Mouse (Mus musculus): Measurements from ENCODE around the gene Gnaq. TPM values are rescaled to one million over a fixed set of nuclear protein-coding genes. Genes with fewer than 3 reads are reported as not detected.

Gene Gnaq
- total RNA-seq, 1 experiment from 2014 or later: 57.7 TPM

DNA sequence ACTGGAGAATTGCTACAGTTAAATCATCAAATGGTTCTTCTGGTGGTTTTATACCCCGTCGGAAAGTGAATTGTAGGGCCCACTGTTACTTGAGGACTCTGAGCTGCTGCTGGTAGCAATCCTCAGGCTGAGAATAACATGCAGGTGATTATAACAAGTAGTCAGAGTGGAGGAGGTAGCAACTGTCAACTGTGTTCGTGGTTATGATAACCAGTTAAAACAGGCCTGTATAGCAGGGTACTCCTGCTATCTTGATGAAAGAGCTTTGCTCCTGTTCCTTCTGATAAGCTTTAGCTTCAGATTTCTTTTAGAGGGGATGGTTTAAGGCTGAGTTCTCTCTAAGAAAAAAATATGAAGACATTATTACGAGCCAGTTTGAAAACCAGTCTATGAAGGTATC, 182.9 kb downstream of the Gnaq start:
- no peak for DNase-seq

DNA sequence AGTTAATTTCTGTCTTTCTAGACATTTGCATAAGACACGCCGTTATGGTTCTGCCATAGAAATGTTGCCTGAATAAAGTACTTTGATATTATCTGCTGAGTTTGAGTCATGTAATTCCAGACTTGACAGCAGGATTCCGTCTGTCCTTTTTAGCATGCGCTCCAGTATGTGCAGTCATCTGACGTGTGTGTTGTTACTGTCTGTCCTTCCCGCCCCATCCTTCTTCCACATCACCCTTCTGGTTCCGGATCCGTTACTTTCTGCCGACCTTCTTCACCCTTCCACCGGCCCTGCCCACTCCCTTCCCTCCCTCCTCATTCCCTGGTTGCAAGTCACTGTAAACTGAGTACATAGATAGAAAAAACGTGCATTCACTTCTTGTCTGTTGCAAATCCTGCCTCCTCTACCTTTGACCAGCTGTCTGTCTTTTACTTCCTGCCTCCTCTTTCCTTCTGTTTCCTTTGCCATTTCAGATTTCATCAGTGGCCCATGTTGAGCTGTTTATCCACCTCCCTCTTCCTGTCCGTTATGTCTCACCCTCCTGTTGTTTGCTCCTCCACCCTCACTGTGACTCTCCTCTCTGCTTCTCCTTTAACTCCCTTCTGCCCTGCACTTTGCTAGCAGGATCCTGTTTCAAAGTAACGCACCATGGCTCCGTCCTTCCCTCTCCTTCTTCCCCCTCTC, 185.6 kb downstream of the Gnaq start:
- DNase-seq: no peak

DNA sequence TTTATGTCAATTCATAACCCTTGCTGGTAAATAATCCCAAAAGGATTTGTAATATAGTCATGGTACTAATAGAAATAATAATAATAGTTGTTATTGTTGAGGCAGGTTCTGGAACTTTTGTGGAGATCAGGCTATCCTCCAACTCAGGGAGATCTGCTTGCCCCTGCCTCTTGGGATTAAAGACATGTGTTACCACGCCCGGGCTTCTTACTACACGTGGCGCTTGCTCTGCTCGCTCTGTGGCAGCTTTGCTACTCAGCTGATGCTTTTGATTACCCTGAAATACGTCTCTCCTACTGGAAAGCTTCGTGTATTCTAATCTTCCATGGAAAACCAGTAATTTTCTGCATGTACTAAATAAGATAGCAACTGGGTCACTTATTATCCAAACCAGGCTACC, 187.4 kb downstream of the Gnaq start:
- DNase-seq: no peak

DNA sequence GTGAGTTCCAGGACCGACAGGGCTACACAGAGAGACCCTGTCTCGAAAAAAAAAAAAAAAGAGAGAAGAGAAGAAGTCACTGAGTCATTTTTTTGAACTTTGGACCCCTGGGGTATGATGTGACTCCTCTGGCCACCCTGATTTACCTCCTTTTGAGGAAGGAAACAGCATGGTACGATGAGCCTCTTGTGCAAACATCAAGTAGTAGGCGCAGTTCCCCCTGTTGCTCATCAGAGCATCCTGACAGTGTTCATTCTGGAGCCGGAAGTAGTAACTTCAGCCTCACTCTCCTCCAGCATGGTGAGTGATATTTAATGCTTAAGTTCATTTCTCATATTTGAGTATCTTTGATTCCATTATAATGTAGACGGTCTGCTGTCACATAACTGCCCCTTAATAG, 190.4 kb downstream of the Gnaq start:
- no peak for DNase-seq

DNA sequence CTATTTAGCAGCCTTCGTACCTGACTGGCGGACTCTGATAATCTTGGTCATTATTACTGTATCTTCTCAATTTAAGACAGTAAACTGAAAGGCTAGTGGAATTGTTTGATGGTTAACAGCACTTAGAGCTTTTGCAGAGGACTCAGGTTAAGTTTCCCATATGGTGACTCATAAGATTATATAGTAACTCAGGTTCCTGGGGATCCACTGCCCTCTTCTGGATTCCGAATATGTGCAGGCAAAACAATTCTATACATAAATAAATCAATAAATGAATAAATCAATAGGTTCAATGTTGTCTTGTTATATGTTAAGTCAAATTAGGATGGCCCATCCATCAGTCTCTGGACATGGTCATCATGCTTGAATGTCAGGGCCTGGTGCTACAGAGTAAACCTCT, 191.6 kb downstream of the Gnaq start:
- no peak for DNase-seq

DNA sequence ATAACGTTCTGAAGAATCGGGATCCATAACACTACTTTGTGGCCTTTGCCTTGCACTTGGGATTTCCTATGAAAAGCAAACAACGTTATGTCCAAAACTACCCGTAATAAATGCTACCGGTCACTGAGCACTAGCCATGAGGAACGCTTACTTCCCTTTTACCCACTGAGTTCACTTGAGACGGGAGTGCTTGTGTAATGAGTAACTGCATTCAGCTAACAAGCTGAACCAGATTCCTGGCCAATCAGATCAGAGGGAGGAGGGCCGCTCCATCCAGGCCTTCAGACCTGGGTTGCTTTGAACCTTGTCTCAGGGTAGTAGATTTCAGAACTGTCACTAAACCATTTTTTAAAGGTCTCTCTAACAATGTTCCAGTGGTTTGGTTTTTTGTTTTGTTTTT, 193.3 kb downstream of the Gnaq start:
- peak; percentile 67 for DNase-seq

DNA sequence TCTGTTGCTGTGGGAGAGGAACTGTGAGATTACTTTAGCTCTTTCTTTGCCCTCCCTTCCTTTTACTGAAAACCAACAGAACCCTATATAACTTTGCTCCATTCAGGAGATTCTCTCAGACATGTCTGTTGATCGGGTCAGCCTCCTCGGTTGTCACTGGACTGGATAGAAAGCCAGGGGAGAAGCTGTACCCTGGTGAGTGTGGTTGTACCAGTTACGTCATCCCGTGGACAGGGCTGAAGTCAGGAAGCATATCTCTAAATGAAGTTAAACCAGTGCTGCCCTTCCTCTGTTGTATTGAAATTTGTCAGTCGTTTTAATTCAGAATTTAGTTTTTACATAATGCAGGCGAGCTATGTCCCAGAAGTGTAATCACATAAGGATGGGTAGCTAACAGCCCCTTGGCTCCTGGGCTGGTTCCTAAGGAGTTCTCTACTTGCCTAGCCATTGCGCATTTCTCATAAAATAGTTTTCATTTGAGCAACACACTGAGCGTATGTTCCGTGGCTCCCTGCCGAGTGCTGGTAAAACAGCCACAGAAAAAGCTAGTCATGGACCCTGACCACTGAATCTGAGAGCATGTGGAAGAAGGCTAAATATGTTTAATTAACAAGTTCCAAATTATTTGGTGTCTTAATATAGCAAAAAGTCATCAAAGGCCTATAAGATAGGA, 194.9 kb downstream of the Gnaq start:
- DNase-seq: no peak

DNA sequence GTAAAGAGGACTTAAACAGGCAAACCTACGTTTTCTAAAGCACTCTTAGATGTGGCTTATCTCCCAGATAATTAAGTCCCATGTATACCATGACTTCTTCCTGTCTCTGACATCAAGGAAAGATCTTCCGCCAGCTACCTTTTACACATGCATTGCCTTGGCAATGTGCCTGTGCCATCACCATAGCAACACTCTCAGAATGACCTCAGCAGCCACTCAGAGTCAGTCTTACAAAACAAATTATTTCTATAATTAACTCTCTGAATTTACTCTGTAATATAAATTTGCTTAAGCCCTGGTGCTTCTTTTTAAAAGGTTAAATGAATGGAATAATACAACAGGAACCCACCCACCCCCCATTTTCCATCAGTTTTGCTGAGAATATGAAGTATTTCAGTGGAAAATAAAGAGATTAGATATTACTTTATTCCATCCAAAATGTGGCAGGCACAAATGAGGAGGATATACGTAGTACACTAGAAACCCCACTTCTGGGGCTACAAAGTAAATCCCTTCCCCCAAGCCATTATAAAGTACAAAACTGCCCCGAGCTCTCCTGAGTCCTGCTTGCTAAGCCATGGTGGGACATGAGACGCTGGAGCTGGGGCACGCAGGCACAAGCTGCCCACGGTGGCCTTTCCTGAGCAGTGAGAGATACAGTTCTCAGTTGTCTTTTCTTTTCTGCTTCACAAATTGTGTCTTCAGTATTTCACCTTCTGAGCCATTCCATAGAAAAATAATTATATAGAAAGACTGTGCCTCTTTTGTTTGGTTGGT, 195.6 kb downstream of the Gnaq start:
- peak; percentile 80 for DNase-seq

DNA sequence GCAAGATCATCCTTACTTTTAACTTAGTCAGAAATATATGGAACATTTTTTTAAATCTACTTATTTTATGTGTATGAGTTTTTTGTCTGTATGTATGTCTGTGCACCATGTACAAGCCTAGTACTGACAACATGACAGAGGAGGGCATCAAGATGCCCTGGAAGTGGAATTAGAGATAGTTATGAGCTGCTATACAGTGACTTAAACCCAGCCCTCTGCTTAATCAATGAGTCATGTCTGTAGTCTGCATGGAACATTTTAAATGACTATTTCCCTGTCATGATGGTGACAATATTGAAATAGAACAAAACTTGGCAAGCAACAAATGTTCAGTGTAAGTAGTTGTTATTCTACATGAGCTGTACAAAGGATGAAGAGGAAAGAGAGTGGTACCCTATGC, 196.4 kb downstream of the Gnaq start:
- DNase-seq: no peak

DNA sequence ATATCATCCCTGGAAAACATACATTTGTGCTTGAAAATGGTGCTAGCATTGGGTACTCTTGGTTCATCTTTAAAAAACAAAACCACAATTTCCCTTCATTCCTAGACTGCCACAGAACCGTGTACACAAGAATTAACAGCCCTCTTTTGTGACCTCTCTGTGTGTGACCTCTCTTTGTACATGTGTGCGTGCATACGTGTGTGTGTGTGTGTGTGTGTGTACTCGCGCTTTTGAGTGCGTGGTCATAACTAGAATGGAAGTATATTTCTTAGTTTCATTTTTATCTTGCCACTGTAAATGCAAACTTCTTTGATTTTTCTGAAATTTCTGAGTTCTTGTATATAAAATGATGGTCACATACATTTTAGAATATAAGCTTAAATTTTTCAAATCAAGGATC, 197.0 kb downstream of the Gnaq start:
- no peak for DNase-seq

DNA sequence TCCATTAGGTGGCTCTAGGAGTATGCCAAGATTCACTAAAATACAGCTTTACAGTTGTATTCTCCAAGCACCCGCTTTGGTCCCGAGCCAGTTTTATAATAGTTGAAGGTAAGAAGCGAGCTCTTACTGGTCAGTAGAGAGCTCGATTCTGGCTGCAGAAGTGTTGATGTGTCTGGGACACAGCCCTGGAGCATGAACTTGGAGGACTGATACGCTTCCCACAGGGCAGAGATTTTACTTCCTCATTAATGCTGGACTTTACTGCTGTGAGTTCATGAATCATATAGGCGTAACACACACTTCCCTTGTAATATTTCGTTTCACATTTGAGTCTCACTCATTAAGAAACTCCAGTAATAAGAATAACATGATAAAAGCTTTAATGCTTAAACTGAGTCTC, 197.5 kb downstream of the Gnaq start:
- DNase-seq: no peak

DNA sequence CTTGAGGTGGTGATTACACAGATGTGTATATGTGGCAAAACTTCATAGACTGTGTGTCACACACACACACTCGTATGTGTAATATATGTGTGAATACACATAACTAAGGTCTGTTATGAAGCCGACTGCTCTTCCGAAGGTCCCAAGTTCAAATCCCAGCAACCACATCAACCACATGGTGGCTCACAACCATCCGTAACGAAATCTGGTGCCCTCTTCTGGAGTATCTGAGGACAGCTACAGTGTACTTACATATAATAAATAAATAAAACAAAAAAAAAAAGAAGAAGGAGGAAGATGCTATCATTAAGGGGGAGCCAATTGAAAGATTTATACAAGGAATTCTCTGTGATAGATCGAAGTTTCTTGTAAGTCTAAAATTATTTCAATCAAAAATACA, 198.4 kb downstream of the Gnaq start:
- no peak for DNase-seq

DNA sequence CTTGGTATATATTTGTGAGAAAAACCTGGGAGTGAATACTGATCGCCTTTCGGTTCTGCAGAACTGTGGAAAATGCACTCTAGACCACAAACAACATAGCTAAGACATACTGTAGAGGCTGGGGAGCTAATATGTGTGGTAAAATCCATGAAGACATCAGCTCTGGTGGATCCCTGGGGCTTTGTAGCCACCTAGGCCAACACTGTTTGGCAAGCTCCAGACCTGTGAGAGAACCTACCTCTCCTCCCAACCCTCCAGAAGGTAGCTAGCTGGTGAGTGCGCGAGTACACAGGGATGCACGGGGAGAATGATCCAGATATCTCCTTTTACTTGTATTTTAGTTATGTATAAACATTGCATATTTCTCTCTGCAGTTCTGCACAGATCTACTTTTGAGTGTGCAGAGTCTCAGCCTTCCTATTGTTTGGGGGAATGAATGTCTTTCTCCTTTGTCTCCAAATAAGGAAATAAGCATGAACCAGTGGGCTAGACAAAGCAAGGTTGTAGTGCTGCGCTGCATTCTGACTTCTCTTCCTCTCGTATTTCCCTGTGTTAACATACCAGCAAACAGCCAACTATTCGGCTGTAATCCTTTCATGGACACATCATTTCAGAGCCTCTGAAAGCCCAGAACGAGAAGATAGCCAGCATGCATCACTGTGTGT, 205.4 kb downstream of the Gnaq start:
- DNase-seq: no peak

DNA sequence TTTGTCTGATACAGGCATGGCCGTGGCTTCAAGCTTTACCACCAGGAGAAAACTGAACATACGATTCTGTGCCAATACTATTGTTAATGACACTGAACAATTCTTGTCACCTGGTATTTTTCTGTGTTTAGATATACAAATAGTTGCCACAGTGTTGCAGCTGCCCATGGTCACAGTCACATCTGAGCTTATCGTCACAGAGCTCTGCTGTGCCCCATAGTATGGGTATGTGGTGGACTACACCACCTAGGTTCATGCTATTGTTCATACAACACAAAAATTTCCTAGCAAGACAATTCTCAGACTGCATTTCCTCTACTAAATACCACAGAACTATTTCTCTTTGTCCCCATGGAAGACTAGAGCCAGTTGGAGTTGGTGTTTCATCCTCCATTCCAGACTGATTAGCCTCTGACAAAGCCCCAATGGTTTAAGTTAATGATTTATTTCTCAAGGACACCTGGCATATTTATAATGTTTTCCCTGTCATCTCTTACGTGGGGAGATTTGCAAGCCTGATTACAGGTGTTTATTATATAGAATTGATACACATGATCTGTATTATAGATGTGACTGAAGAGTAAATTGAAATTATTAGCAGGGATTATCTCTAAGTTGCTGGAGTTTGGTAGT, 207.4 kb downstream of the Gnaq start:
- DNase-seq: no peak

DNA sequence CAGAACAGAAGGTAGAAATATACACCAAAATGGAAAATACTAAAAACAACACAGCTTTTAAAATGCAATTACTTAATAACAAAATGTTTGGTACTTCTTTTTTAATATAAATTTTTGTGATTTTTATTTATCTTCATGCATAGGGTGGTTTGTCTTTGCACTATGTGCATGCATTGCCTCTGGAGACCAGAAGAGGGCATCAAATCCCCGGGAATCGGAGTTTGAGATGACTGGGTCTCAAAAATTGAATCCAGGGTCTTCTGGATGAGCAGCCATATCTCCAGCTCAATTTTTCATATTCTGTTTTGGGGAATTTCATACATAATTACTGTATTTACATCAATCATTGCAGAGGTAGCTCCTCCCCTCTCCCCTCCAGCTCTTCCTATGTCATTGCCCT, 210.1 kb downstream of the Gnaq start:
- DNase-seq: peak; percentile 34

DNA sequence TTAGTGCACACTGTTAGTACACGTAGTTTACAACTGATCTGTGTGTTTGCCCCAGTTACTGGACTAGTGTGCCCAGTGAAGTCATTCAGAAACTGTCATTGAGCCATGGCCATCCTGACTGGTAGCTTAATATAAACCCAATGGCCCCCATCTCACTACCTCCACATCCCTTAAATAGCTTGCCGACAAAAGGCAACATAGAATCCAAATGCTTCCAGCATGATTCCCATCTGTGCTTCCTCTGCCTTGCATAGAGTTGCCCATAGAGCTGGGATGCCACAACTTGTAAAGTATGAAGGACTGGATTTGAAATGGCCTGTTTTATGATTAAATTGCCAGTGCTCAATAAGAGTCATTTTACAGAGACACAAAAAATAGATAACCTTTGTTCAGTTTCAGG, 212.9 kb downstream of the Gnaq start:
- DNase-seq: no peak

DNA sequence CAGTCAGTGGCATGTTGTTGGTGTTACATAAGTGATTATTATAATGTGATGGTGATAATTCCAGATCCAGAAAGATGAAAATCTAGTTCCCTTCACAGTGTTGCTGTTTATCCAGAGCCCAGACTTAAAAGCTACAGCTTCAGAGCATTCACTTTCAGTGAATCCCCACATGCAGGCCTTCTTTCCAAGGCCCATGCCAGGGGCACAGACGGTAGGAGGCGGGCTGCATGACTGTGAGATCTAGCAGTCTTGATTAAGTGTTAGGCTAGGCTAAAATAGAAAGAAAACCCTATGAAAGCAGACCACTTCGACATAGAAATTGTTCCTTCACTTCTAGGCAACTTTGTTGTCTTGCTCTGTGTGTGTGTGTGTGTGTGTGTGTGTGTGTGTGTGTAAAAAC, 214.4 kb downstream of the Gnaq start:
- DNase-seq: no peak

DNA sequence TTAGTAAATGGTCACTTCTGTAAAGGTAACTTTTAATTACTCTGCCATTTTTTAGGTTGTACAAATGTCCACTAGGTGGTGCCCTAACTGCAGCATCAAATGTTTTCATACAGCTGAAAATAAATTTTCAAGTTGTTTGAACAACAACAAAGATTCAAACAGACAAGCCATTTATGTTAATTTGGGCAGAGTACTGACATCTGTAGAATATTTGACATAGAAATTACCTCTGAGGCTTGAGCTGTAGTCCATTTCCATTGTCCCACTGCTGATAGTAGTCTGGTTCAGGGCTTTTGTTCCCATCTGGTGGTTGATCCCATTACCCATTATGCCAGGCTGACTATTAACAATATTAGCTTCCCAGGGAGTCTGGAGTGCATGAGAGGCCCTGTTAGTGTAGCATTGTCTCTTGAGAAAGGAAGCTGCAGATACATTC, 221.1 kb downstream of the Gnaq start:
- DNase-seq: peak; percentile 50

DNA sequence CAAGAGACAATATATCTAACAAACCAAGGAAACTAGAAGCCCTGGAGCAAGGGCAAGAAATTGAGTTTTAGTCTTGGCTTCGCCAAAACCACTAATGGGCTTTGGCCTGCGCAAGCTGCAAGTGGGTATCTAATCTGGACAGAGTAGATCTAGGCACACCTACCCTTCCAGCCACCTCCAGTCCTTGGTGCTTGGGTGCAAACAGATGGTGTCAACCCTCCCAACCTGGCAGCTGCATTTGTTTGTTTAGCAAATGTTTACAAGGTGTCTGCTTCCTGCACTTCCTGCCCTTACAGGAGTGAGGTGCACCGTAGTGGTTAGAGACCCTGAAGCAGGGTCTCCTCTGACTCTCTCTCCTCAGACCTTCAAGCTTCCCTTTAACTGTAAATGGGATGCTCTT, 225.5 kb downstream of the Gnaq start:
- no peak for DNase-seq

DNA sequence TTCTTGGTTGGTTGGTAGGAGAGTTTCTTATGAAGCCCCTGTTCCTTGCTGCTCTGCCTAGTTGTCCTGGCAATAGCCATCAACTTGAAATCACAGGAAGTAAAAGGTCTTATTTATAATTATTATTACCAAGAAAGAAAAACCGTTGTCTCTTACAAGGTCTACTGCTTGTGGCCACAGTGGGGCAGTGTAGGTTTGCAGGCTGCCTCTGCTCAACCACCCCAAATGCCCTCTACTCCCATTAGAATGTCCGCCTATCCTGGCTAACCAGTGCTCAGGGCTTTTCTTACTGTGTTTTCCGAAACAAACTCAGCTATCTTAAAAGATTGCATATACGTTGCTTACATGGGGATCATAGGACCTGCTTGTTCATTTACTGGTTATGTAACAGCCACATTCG, 226.3 kb downstream of the Gnaq start:
- peak; percentile 74 for DNase-seq

DNA sequence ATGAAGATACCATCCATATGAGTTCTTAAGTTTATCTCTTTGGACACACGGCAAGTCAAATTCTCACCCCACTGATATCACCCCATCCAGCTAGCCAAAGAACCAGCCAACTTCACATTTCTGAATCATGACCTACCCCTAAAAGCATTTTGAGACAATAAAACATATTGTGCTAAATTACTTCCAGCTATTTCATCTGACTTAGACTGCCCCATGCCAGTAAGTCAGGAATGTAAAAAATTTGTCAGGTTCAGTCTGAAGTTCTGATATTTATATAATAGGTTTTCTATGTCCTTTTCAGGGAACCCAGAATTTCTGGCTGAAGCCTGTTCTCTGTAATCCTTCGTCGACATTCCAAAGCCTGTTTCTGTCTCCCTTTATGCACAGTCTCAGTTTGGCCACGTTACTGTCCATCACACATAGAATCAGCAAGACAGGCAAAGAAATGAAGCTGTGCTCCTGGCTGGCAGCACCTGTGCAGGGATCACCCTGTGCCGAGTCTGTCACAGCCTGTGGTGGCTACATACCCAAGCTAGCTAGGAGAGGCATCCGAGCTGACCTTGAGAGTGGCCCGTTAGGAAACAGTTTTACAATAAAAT, 233.9 kb downstream of the Gnaq start:
- no peak for DNase-seq

DNA sequence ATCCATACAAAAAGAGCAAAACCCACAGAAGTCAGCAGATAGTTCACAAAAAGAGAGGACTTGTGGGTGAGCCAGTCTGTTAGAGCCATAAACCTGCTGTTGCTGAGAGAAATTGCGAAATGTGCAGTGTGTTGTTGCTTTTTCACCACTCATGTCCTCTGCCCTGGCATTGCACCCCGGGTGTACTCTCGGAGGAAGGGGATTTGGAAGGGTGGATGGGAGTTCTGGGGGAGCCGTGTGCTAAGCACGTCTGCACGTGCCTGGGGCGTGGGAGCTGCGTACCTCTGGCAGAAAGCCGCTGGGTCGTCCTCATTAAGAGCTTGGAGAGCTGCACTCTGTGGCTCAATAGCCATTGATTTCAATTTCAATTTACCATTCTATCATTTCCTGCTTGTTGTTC, 234.6 kb downstream of the Gnaq start:
- DNase-seq: no peak
